Mouse (Mus musculus) heart, postnatal 0 days (tissue): ENCODE measurements at regions not wholly inside any gene's neighbourhood (a gene's known extent, or its start where the extent isn't known, plus 50 kb on each side); places are given as distances from the start of the nearest gene placed in this dataset.

Source experiments
- CTCF ChIP-seq: IDR thresholded peaks from 2 replicates; pipeline ENCODE4 v1.5.1; 2016; ENCODE audit warnings: antibody characterized with exemption, control low read depth, low read depth
- EP300 ChIP-seq: IDR thresholded peaks from 2 replicates; pipeline ENCODE4 v1.6.1; 2016; ENCODE audit warnings: antibody characterized with exemption, low read depth

DNA sequence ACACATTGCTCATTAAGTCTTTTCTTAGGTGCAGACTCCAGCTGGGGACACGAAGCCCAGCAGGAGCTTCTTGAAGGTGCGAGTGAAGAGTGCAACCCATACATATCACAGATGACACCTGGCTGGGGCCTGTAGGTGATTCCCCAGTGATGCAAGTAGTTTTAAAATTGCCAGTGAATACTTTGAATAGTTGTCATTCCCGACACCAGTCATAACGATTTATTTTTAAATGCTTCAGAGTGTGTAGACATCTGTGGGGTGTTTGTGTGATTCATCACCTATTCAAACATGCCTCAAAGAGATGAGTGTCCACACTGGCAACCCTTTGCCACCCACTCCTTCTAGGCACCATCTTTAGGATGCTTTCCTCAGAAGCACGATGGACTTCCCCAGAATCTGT lies 102.9 kb upstream of the Bnip2 start:
- TF ChIP-seq EP300 (no peak), CTCF (no peak)
